ENCODE assay signal across 13 mouse cellular contexts in the genomic region with DNA sequence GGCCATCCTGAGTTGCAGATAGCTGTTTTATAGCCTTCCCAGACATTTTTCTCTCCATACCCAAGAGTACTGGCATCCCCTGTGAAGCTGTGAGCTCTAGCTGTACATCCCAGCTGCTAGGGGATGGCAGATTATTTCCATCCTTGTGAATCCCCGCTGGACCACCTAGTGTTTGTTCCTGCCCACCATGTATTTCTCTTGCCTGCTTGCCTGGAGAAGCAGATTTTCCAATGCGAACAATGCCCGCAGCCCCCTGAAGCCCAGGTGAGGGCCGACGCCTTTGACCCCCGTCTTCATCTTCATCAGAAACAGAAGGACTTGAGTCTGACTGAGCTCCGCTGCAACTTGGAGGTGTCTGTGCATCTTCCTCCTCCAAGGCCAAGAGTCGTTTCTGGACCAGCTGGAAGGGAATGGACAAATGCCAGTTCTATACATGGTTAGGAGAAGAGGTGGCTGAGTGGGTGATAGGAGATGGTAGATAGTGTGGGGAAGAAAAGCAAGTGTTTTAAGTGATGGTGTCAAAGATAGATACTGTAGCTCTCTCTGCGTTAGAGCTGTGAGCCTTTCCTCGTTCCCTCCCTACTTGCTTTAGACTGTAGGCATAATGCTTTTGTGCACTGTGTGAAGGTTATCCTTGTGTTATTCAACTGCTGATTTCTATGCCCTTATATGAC. TPM values are rescaled to one million over a fixed set of nuclear protein-coding genes. Genes with fewer than 3 reads are reported as not detected.
"Had no signal": no experiment of that assay in that cellular context is flagged by ENCODE, and none has a peak within 500 bp of the region (broad histone marks: within the 10 kb centered on the region; RNA-seq: fewer than 3 reads in every experiment).

No protein-coding gene starts in this region.

- DNase-seq: liver, embryonic 13.5 days; liver, postnatal 0 days; lung, embryonic 14.5 days; lung, postnatal 10 days; lung, postnatal 4 days; midbrain, embryonic 14.5 days; retina, postnatal 1 day; spleen, adult 18-20 months; thymus, adult 2 months; thymus, postnatal 14 days; thymus, postnatal 36 days had no signal

- ATAC-seq: liver, postnatal 0 days; midbrain, embryonic 16.5 days had no signal

RNA-seq across cellular contexts. Expression of a gene that starts 9.2 kb away (rescaled TPM):
- total RNA-seq: megakaryocyte, adult 5-6 weeks had no signal
